Mouse (Mus musculus): ENCODE results near the gene 4930572O03Rik. TPM values are rescaled to one million over a fixed set of nuclear protein-coding genes. Genes with fewer than 3 reads are reported as not detected.
"Not testable (repeated sequence)": the region's sequence is repeated elsewhere in the genome, so short reads cannot be mapped to it uniquely, and the experiment has no call there.

Gene 4930572O03Rik
- polyA plus RNA-seq (2017; shearing (Covaris generic)), result not detected

DNA sequence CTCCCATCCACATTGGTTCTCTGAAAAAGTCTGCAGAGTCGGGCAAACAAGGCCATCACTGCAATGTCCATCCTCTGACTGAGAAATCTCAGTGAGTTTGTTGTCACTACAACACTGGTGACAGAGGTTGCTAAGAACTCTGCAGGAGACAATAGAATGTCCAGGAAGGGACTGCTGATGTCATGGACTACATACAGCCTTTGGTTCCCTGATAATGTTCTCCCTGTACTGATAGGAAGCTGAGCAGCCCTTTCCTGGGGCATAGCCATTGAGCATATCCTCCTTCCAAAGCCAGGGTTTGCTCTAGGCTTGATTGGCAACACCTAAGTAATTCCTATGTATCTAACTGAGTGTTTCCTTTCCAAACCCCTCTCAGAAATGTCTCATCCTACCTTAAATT, at the start of gene 4930572O03Rik:
TSS of gene 4930572O03Rik (minus strand) at position 101 of the 400 bp plus-strand sequence.
- not testable (repeated sequence) for ATAC-seq

- ATAC-seq, result not testable (repeated sequence)
These were observed 46.0 kb upstream of the 4930572O03Rik start for GRCm38 (mm10) chr5:15702891-15703290.

DNA sequence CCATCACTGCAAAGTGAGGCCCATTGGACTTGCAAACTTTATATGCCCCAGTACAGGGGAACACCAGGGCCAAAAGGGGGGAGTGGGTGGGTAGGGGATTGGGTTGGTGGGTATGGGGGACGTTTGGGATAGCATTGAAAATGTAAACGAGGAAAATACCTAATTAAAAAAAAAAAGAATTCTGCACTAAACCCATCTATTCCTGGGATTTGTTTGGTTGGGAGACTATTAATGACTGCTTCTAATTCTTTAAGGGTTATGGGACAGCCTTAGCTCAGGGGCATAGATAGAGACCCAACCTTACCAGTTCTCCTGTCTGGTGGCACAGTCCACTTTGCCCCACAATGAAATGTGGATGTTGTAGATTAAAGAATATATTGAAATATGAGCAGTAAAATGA, 40.9 kb upstream of the 4930572O03Rik start:
- not testable (repeated sequence) for ATAC-seq

- not testable (repeated sequence) for ATAC-seq
These were observed 35.0 kb upstream of the 4930572O03Rik start for GRCm38 (mm10) chr5:15691849-15692248.

- ATAC-seq, result not testable (repeated sequence)
These were observed 34.0 kb upstream of the 4930572O03Rik start for GRCm38 (mm10) chr5:15690822-15691221.

DNA sequence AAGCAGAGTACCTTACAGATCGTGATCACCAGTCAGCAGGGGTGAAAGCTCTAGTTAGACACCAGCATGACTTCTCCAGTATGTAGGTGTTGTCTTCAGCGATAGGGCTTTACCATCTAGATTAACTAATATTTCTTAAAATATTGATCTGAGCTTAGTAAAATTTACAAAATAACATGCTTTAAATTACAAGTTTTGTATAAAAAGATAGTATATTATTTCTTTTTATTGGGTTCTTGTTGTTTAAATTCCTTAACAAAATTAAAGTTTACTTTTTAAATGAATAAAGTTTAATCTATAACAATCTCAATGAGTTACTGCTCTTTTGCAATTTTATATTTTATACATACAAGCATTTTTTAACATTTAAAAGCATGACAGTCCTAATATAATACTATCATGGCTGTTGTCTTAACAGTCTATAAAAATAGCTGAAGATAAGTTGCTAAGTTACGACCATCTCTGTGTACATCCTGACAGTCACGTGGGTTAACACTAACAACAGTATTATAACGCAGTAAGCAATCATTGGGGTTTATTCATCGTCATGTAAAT, 32.9 kb upstream of the 4930572O03Rik start:
- peak; percentile 49 for ATAC-seq

DNA sequence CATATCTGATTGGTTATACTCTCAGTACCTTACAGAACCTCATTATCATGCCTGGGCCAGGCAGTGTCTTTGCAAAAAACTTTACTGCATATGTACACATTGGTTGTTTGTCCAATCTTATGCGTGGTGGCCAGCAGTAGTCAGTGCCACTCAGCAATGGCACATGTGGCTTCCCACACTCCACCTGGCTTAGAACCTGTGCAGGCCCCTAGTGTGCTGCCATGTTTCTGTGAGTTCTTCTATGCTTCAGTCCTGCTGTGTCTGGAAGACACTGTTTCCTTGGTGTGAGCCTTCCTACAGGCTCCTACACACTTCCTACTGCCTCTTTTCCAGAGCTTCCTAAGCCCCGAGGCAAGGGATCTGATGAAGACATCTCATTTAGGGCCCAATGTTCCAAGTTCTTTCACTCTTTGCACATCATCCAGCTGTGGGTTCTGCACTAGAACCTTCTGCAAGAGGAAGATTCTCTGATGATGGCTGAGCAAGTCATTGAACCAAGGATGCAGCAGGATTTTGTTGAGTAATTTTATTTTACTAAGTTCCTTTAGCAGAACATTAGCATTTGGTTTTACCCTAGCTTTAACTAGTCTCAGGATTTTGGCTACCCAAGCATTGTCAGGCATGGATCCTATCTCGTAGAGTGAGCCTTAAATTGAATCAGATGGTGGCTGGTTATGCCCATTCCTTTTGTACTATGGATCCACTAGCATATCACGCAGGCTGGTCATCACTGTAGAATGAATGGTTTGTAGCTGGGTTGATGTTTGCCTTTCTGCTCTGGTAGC, 32.2 kb upstream of the 4930572O03Rik start:
- ATAC-seq, result not testable (repeated sequence)

DNA sequence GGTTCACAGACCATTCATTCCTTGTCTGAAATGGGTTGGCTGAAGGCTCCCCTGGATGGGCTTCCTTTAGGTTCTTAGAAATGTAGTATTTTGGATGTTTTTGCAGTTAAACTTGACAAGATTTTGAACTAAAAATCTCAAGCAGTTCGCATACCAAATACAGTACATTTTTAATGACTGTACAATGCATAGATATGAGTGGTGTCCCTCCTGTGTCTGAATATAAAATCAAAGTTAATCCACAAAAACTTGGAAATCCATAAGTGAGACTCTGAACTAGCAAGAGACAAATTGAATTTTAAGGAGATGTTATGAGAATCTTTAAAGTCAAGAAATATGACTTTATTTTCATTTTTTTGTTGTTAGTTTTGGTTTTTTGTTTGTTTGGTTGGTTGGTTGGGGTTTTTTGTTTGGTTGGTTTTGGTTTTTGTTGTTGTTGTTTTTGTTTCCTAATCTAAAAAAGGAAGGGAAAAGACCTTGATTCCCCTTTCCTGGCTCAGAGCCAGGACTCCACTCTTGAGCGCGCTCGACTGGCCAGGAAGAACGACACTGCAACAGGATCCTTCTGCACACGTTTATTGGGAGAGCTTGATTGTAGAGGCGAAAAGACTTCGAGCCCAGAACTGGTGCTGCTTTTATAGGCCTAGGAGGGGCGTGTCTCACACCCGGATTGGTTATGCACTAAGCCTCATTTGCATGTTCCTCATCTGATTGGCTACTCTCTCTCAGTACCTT, 24.6 kb upstream of the 4930572O03Rik start:
- not testable (repeated sequence) for ATAC-seq

DNA sequence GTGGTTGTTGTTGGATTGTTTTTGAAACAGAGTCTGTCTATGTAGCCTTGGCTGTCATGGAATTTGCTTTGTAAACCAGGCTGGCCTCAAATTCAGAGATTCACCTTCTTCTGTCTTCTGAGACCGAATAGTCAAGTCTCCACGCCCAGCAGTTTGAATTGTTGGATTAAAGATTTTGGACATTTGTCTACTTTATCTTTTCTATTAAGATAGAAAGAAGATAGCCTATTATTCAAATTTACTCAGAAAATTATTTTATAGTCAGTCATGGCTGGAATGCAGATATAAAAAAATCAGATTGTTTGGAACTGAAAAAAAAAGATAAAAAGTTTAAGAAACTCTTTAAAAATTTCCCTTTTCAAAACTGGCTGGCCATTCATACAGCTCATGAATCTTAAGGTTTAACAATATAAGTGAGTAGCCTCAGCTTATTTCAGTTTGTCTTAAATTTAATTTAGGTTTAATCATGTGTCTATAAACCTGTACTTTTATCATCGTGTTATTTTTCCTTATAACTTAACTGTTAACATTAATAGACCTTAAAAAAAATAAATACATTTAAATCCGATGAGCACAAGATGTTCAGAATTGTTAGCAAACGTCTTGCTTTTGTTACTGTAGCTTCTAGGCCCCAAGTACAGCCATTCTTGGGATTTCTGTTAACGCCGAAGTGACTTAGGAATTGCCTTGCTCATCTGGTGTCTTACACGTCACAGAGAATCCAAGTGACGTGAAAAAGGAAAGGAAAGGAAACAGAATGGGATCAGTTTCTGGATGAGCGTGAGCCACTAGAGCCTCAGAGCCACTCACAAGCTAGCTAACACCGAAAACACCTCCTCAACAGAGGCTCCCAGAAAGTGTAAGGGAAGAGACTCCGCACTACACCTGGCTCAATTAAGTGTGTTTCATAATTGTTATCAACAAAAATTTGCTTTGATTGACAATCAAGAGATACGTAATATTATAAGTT, 23.4 kb upstream of the 4930572O03Rik start:
- not testable (repeated sequence) for ATAC-seq

DNA sequence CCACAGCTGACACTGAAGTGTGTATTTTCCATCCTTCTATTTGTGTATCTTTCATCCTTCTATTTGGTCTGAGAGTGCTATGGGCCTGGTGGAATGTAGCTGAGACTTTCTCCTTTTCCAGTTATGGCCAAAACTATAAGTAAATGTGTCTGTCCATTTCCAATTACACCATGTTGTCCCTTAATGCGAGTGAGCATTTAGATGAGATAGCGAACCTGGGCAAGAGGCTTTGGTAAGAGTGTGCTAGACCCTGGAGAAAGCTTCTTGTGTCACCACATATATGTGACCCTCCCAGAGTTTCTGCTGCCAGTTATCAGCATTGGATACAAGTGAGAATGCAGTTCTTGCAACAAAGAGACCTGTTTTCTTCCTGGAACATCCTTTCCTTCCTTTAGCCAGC, 22.0 kb upstream of the 4930572O03Rik start:
- ATAC-seq, result not testable (repeated sequence)

- ATAC-seq, result not testable (repeated sequence)
These were observed 20.9 kb upstream of the 4930572O03Rik start for GRCm38 (mm10) chr5:15677750-15678149.

DNA sequence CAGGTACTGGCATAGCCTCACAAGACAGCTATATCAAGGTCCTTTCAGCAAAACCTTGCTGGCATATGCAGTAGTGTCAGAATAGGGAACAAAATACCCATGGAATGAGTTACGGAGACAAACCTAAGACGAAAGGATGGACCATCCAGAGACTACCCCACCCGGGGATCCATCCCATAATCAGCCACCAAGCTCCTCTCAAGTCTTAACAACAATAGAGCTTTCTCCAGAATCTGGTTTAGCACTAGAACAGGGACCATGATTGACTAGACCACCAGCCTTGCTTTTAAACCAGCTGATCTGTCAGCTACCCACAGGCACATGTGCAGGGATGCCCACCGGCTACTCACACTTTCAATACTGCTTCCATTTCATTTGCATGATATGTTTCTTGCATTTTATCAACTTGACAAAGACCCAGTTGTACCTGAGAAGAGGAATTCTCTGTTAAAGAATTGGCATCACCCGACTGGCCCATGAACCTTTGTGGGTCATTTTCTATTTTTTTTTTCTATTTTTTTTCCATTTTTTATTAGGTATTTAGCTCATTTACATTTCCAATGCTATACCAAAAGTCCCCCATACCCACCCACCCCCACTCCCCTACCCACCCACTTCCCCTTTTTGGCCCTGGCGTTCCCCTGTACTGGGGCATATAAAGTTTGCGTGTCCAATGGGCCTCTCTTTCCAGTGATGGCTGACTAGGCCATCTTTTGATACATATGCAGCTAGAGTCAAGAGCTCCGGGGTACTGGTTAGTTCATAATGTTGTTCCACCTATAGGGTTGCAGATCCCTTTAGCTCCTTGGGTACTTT, 17.8 kb upstream of the 4930572O03Rik start:
- ATAC-seq, result not testable (repeated sequence)

DNA sequence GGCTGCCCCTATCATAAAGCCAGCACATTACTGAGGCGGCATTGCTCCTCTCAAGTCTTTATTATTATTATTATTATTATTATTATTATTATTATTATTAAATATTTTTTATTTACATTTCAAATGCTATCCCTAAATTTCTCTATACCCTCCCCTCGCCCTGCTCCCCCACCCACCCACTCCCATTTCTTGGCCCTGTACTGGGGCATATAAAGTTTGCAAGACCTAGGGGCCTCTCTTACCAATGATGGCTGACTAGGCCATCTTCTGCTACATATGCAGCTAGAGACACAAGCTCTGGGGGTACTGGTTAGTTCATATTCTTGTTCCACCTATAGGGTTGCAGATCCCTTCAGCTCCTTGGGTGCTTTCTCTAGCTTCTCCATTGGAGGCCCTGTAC, 17.1 kb upstream of the 4930572O03Rik start:
- not testable (repeated sequence) for ATAC-seq

DNA sequence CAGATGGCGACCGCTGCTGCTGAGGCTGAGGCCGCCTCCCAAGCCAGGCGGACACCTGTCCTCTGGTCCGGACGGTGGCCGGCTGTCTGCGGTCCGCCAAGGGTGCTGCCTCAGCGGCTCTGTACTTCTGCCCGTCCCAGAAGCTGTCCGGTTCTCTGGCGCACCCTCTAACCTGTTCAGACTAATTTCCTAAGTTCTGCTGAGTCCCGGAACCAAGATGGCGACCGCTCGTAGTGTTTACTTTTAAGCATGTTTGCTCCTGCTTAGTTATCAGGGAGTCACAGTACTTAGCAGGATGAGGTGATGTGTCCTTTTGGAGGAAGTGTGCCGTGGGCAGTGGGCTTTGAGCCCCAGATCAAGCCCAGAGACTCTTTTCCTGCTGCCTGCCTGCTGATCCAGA, 13.9 kb upstream of the 4930572O03Rik start:
- not testable (repeated sequence) for ATAC-seq

GRCm38 (mm10) chr5:15663847-15664246, 7.0 kb upstream of the 4930572O03Rik start:
- ATAC-seq, result not testable (repeated sequence)

GRCm38 (mm10) chr5:15652334-15652733, 4.5 kb downstream of the 4930572O03Rik start:
- ATAC-seq, result not testable (repeated sequence)

GRCm38 (mm10) chr5:15645707-15646106, 11.2 kb downstream of the 4930572O03Rik start:
- ATAC-seq, result not testable (repeated sequence)

DNA sequence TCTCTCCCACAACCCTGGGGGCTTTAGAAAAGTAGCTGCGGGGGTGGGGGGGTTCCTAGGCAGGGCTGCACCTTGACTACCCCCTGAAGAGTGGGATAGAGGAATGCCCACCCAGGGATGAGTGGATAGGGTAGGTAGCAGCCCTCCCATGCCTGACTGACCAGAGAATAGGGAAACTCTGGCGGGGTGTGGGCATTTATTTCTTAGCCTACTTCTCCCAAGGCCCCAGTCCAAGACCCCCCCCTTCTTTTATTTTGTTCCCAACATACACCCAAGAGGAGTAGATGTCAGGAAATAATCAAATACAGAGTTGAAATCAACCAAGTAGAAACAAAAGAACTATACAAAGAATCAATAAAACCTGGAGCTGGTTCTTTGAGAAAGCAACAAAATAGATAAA, 19.2 kb downstream of the 4930572O03Rik start:
- ATAC-seq, result not testable (repeated sequence)

- not testable (repeated sequence) for ATAC-seq
These were observed 26.8 kb downstream of the 4930572O03Rik start for GRCm38 (mm10) chr5:15630068-15630467.

GRCm38 (mm10) chr5:15628136-15628535, 28.7 kb downstream of the 4930572O03Rik start:
- ATAC-seq, result not testable (repeated sequence)

GRCm38 (mm10) chr5:15618764-15619163, 38.1 kb downstream of the 4930572O03Rik start, which contains the start of gene Speer4d:
Gene Speer4d (plus strand): TSS chr5:15619064.
- ATAC-seq, result not testable (repeated sequence)

All from activated CD4-positive, CD25-positive, alpha-beta regulatory T cell, adult 4 months (primary cell).